Mouse (Mus musculus): ENCODE results near the gene Usp45.

DNA sequence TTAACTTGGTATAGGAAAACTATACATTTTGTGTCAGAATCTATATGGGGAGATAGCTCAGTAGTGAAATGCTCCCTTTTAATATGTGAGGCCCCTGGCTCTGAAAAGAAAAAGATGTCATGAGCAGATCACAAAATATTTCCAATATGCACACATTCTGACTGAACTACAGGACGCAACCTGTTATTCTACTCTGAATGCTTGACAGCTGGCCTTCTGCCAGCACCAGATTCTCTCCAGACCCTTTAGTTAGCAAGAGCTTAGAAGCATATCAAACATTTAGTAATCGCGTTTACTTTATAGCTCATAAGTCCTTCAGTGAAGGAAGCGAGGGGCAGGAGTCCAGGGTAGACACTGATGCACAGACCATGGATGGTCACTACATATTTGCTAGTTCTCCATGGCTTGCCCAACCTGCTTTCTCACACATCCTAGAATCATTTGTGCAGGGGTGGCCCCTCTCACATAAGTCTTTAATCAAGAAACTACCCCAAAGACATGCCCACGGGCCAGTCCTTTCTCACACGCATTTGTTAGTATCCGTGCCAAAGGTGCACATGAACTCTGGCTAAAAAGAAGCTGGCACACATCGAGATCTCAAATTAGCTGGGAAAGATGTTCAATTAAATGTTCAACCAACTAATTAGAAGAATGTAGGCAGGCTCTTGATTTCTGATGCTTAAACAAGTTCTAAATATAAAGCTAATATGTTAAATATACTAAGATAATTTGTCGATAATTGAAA lies 5.4 kb upstream of the Usp45 start:
- no peak for TF ChIP-seq CTCF (IDR thresholded peaks at IDR 0.05; ENCODE audit: low read depth, low read length)
- TF ChIP-seq POLR2AphosphoS5 (IDR thresholded peaks at IDR 0.05; ENCODE audit: insufficient replicate concordance, low read depth, low read length), result no peak
- no peak for TF ChIP-seq GATA1 (IDR thresholded peaks at IDR 0.05; ENCODE audit: borderline replicate concordance, low read length)
- no peak for TF ChIP-seq GATA2 (IDR thresholded peaks at IDR 0.05; ENCODE audit: borderline replicate concordance, low read depth, low read length)
- TF ChIP-seq TAL1 (conservative IDR thresholded peaks at IDR 0.05; ENCODE audit: low read depth, low read length), result no peak
